Mouse (Mus musculus): ENCODE results near the gene Obox5. TPM values are rescaled to one million over a fixed set of nuclear protein-coding genes. Genes with fewer than 3 reads are reported as not detected.

Gene Obox5
- not detected for polyA plus RNA-seq (2014; fragmentation: Illumina TruSeq; extraction: RNeasy Lipid Tissue Mini Kit (QIAGEN cat#74804); ENCODE audit: low read depth, low replicate concordance)

DNA sequence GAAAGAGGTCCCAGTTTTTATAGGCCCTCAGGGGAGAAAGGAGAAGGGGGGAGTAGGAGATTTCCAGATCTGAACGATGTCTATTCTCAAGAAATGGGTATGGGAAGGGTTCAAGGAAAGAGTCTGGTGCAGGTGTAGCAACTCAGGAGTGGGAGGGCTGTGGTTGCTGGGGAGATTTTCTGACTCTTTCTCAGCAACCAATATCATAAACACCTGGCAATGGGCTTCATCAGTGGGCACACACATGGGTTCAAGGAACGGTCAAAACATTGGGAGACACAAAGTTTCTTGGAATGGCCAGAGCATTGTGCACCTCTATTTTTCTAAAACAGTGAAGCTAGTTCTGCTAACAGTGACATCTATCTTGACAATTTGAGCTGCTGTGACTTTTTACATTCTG, at the start of gene Obox5:
Gene Obox5, plus strand, starts transcription at position 301 of the 400 bp plus-strand sequence.

Other genes with a start within 250 kb of the Obox5 start
- not detected for gene Obox3, start 110.2 kb upstream of the Obox5 start, polyA plus RNA-seq (2014; fragmentation: Illumina TruSeq; extraction: RNeasy Lipid Tissue Mini Kit (QIAGEN cat#74804); ENCODE audit: low read depth, low replicate concordance)
- gene Obox6, start 89.5 kb downstream of the Obox5 start, polyA plus RNA-seq (2014; fragmentation: Illumina TruSeq; extraction: RNeasy Lipid Tissue Mini Kit (QIAGEN cat#74804); ENCODE audit: low read depth, low replicate concordance), result not detected
- gene Crx, start 129.8 kb downstream of the Obox5 start, polyA plus RNA-seq (2014; fragmentation: Illumina TruSeq; extraction: RNeasy Lipid Tissue Mini Kit (QIAGEN cat#74804); ENCODE audit: low read depth, low replicate concordance), result not detected
- not detected for gene Crxos, start 132.5 kb downstream of the Obox5 start, polyA plus RNA-seq (2014; fragmentation: Illumina TruSeq; extraction: RNeasy Lipid Tissue Mini Kit (QIAGEN cat#74804); ENCODE audit: low read depth, low replicate concordance)
- gene Selenow, start 172.3 kb downstream of the Obox5 start, polyA plus RNA-seq (2014; fragmentation: Illumina TruSeq; extraction: RNeasy Lipid Tissue Mini Kit (QIAGEN cat#74804); ENCODE audit: low read depth, low replicate concordance), result 12.0 TPM
- 9.3 TPM for gene Nop53, start 195.9 kb downstream of the Obox5 start, polyA plus RNA-seq (2014; fragmentation: Illumina TruSeq; extraction: RNeasy Lipid Tissue Mini Kit (QIAGEN cat#74804); ENCODE audit: low read depth, low replicate concordance)
- 1.5 TPM for gene Ehd2, start 217.4 kb downstream of the Obox5 start, polyA plus RNA-seq (2014; fragmentation: Illumina TruSeq; extraction: RNeasy Lipid Tissue Mini Kit (QIAGEN cat#74804); ENCODE audit: low read depth, low replicate concordance)